Mouse (Mus musculus) large intestine, adult 2 months (tissue): Measurements from ENCODE around the gene Ankrd31. TPM values are rescaled to one million over a fixed set of nuclear protein-coding genes. Genes with fewer than 3 reads are reported as not detected.
"Not testable (repeated sequence)": the region's sequence is repeated elsewhere in the genome, so short reads cannot be mapped to it uniquely, and the experiment has no call there.

Source experiments
- DNase-seq: peaks from one replicate; pipeline ENCODE4 v3.0.0-alpha.2; 2012; ENCODE audit warnings: low read depth, low spot score
- WGBS: fragments of 180-500 bp; shearing (Covaris S2); methylation state at CpG from one replicate; pipeline ENCODE4 v1.1.7; 2018; 5-methylcytosine and 5-hydroxymethylcytosine counted together
- polyA plus RNA-seq: library from polyadenylated mRNA; depleted of rRNA; stranded (reverse); fragments of >200 nt; gene quantifications from 2 replicates; pipeline ENCODE4 v1.2.3, GENCODE M21; 2012; rRNA removed

Ankrd31 gene
- polyA plus RNA-seq = not detected in 2 replicates

DNA sequence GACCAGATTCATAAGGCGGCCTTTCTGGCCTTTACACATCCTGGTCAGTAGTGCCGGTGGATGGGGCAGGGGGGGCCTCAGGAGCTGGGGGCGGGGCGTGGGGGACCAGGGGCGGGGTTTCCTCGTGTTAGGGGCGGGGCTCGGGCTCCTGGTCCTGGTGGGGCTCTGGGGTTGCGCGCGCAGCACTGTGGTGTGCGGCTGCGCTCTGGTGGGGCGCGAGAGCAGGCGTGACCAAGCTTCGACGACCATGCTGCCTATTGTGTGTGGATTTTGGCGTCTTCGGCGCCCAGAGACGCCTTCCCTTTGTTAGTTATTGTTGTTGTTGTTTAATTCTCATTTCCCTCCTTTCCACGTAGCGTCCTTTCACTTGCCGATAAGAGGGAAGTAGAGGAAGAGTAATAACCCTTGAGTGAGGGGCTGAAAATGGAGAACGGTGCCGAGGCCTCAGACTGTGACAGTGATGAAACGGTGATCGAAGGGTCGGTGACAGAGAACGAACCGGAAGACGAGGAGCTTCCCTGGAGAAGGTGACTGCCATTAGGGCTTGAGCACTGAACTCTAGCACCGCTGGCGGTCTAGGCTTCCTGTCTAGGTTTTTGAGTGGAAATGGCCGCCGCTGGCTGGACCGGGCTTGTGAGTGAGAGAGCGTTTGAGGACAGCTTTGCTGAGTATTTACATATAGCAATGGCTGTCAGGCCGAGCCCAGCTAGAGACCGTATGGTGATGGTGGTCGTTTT is at the start of gene Ankrd31:
Ankrd31 (plus strand) TSS at position 164 of the 737 bp plus-strand sequence.
- WGBS = 84% methylated on average over 42 of the region's 42 CpGs
- DNase-seq = no peak

DNA sequence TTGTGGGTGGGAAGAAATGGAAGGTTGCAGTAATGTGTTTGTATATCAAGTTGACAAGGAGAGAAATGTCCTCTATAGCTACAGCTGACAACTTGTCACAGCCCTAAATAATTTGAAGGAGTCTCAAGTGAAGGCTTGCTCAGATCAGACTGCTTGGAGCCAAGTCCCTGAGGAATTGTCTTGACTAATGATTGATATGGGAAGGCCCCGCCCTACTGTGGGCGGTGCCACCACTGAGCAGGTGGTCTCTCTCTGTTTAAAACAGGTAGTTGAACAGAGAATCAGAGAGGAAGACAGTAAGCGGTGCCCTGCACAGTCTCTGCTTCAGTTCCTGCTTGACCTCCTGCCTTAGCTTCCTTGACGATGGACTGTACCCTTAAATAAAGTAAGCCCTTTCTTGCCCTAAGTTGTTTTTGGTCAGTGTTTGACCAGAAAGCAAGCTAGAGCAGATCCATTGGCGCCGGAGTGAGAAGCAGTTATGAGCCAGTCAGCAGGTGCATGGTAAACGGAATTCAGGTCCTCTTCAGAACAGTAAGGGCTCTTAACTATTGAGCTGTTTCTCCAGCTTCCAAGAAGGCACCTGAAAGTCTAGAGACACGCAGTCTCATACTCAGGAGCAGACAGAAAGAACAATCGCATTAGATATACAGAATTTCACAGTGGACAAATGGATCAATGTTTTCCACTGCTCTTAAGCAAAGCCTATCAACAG is 45.3 kb upstream of the Ankrd31 start:
- no peak for DNase-seq
- WGBS = 64% methylated on average over 9 of the region's 9 CpGs

GRCm38 (mm10) chr13:96709269-96710233 is 38.5 kb upstream of the Ankrd31 start:
- 73% methylated on average over 8 of the region's 8 CpGs for WGBS
- no peak for DNase-seq

DNA sequence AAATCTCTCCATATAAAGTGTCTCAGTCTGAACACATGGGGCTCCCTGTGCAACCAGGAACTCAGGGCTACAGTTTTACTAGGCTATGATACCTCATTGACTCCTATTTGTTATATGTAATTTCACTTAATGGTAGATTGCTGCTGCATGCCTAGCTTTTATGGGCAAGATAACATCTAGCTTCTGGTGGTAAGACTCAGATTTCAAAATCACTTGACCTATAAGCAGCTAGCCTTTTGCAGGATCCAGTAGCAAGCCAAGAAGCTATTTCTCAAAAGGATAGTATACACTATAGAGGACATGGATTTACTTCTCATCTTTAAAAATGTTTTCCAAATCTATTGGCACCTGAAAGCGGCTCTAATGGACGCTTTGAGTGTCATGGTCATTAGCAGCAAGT is 31.8 kb upstream of the Ankrd31 start:
- WGBS = 78% methylated on average over 2 of the region's 2 CpGs
- DNase-seq = no peak

- no peak for DNase-seq
- WGBS = 62% methylated on average over 1 of the region's 1 CpGs
Observed at GRCm38 (mm10) chr13:96717821-96718220, 30.3 kb upstream of the Ankrd31 start.

- DNase-seq = no peak
- 73% methylated on average over 2 of the region's 2 CpGs for WGBS
Observed at GRCm38 (mm10) chr13:96720003-96720402, 28.1 kb upstream of the Ankrd31 start.

GRCm38 (mm10) chr13:96728289-96728688 is 19.8 kb upstream of the Ankrd31 start:
- DNase-seq = no peak
- WGBS = 70% methylated on average over 7 of the region's 7 CpGs

DNA sequence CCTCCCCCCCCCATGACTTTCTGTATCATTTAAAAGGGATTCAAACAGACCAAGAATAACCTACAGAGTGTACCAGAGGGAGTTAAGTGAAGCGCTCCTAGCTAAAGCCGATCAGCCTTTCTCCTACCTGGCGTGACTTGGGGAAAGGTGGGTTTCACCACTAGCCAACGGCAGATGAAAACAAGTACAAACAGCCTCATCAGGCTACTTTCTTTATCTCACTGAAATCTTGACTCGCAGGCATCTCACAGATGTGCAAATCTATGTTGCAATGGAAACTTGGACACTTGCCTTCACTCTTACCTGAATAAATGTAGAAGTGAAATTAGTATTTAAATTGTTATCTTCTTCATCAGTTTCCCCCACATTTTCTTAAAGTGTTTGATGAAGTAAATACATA is 18.9 kb upstream of the Ankrd31 start:
- WGBS = 91% methylated on average over 5 of the region's 5 CpGs

GRCm38 (mm10) chr13:96730116-96730515 is 18.0 kb upstream of the Ankrd31 start:
- 86% methylated on average over 1 of the region's 1 CpGs for WGBS
- no peak for DNase-seq

More for the DNA sequence above, 18.9 kb upstream of the Ankrd31 start:
- no peak for DNase-seq

- DNase-seq = no peak
- WGBS = 29% methylated on average over 1 of the region's 1 CpGs
Observed at GRCm38 (mm10) chr13:96735175-96735574, 12.9 kb upstream of the Ankrd31 start.

- WGBS = 60% methylated on average over 2 of the region's 2 CpGs
- DNase-seq = no peak
Observed at GRCm38 (mm10) chr13:96740159-96740558, 7.9 kb upstream of the Ankrd31 start.

DNA sequence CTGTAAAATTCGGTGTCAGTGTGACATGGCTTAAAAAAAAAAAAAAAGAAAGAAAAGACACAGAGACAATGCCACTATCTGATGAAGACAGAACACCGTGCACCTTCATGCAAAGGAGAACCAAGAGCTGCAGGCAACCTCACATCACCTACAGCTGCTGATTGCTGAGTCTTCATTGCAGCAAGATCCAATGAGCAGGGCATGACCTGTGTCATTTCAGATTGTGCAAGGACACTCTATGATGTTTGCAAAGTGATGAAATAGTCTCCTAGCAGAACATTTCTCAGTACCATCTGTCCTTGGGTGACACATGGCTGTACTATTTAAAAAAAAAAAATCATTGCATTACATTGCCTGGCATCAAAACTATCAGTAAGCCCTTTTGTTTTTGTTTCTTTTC is 5.2 kb upstream of the Ankrd31 start:
- DNase-seq = no peak
- 78% methylated on average over 2 of the region's 2 CpGs for WGBS

- DNase-seq = no peak
- 39% methylated on average over 6 of the region's 6 CpGs for WGBS
Observed at GRCm38 (mm10) chr13:96746055-96746454, 2.0 kb upstream of the Ankrd31 start.

GRCm38 (mm10) chr13:96749859-96750258 is 1.8 kb downstream of the Ankrd31 start:
- 79% methylated on average over 6 of the region's 6 CpGs for WGBS

DNA sequence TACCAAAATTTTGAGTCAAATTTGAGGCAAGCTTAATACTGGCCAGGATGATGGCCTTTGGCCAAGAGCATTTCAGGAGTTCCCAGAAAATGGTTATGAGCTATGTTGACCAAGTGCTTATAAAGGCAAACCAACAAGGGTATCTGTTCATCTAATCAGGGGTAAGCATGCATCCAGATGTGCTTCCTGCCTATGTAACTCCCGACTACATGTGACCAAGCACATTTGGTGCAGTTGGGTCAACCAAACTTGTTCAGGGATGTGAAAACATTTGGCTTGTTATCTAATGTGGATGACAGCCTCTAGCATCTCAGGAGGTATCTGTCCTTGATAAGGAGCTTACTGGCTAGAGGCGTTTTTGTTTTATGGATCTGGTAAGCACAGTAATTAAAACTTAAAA is 12.8 kb downstream of the Ankrd31 start:
- DNase-seq = no peak

More at GRCm38 (mm10) chr13:96749859-96750258, 1.8 kb downstream of the Ankrd31 start:
- DNase-seq = no peak

GRCm38 (mm10) chr13:96786071-96786470 is 38.0 kb downstream of the Ankrd31 start:
- not testable (repeated sequence) for DNase-seq
- 81% methylated on average over 5 of the region's 5 CpGs for WGBS

More for the DNA sequence above, 12.8 kb downstream of the Ankrd31 start:
- 62% methylated on average over 2 of the region's 2 CpGs for WGBS

DNA sequence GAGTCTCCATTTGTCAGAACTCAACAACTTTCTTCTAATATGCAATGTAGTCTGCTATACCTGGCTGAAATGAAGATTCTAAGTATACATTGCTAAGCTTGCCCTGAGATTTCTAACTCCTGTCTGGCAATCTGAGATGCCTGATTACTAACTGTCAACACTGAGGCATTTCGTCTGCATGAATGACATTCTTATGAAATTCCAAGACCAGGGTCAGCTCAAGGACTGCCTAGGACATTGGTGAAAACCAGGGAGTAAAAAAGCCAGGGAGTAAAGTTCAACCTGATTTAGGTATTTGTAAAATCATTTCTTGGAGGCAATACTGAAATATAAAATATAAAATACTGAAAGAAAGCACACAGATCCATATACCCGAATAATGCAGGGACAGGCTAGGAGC is 45.4 kb downstream of the Ankrd31 start:
- WGBS = 94% methylated on average over 2 of the region's 2 CpGs
- DNase-seq = no peak

GRCm38 (mm10) chr13:96795301-96795700 is 47.2 kb downstream of the Ankrd31 start:
- 20% methylated on average over 3 of the region's 3 CpGs for WGBS
- DNase-seq = no peak

DNA sequence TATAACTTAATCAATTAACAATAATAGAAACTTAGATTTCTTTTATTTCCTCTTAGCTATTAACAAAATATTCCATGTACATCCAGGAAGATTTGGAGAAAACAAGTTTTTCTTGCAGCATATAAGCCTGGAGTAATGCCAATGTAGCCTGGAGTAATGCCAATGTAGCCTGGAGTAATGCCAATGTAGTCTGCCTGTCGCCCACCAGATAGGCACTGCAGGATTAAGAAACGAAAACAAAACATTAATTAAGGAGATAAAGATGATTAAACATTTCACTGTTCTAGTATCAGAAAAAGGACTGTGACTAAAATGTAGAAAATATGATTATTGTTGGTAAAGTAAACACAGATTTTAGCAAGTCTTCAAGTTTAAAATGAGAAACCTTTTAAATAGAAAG is 49.4 kb downstream of the Ankrd31 start:
- WGBS = 8% methylated on average over 2 of the region's 2 CpGs
- DNase-seq = no peak

GRCm38 (mm10) chr13:96849752-96850151 is 101.7 kb downstream of the Ankrd31 start:
- WGBS = 83% methylated on average over 1 of the region's 1 CpGs
- no peak for DNase-seq
